Mouse (Mus musculus): ENCODE results near the gene Prps1. TPM values are rescaled to one million over a fixed set of nuclear protein-coding genes. Genes with fewer than 3 reads are reported as not detected.
"Not testable (repeated sequence)": the region's sequence is repeated elsewhere in the genome, so short reads cannot be mapped to it uniquely, and the experiment has no call there.

Gene Prps1
- 18.7 and 19.7 TPM in 2 replicates for total RNA-seq (2021)
- long read RNA-seq, experiment 1, transcript Prps1-201 (7 exons, 1,965 nt) = major isoform, 20 of 23 reads
- long read RNA-seq, experiment 1, partial matches to known transcripts = 2 of 23 reads
- long read RNA-seq, experiment 1, other reads (novel, unspliced or antisense) = 1 of 23 reads
- long read RNA-seq, experiment 2, transcript Prps1-201 (7 exons, 1,965 nt) = major isoform, 11 of 12 reads
- long read RNA-seq, experiment 2, partial matches to known transcripts = 0 of 12 reads
- long read RNA-seq, experiment 2, other reads (novel, unspliced or antisense) = 1 of 12 reads

- DNase-seq = peak; percentile 88
Measured at GRCm38 (mm10) chrX:140456279-140456731, at the start of gene Prps1. Prps1 (plus strand) TSS chrX:140456613.

GRCm38 (mm10) chrX:140407593-140407992 lies 48.8 kb upstream of the Prps1 start:
- DNase-seq = no peak

GRCm38 (mm10) chrX:140418467-140418866 lies 37.9 kb upstream of the Prps1 start:
- DNase-seq = no peak

GRCm38 (mm10) chrX:140427124-140427523 lies 29.3 kb upstream of the Prps1 start:
- DNase-seq = no peak

- no peak for DNase-seq
Measured at GRCm38 (mm10) chrX:140428252-140428651, 28.2 kb upstream of the Prps1 start.

- DNase-seq = no peak
Measured at GRCm38 (mm10) chrX:140429985-140430384, 26.4 kb upstream of the Prps1 start.

GRCm38 (mm10) chrX:140430506-140430905 lies 25.9 kb upstream of the Prps1 start:
- DNase-seq = peak; percentile 28

GRCm38 (mm10) chrX:140431981-140432380 lies 24.4 kb upstream of the Prps1 start:
- no peak for DNase-seq

- no peak for DNase-seq
Measured at GRCm38 (mm10) chrX:140432786-140433185, 23.6 kb upstream of the Prps1 start.

- no peak for DNase-seq
Measured at GRCm38 (mm10) chrX:140437906-140438305, 18.5 kb upstream of the Prps1 start.

GRCm38 (mm10) chrX:140445551-140445950 lies 10.9 kb upstream of the Prps1 start:
- DNase-seq = no peak

- DNase-seq = no peak
Measured at GRCm38 (mm10) chrX:140450071-140450470, 6.3 kb upstream of the Prps1 start.

GRCm38 (mm10) chrX:140456751-140457491 lies 508 bp downstream of the Prps1 start:
- peak; percentile 15 for DNase-seq

- DNase-seq = no peak
Measured at GRCm38 (mm10) chrX:140457502-140457901, 1.1 kb downstream of the Prps1 start.

- DNase-seq = no peak
Measured at GRCm38 (mm10) chrX:140478231-140478630, 21.8 kb downstream of the Prps1 start.

GRCm38 (mm10) chrX:140479171-140479570 lies 22.8 kb downstream of the Prps1 start:
- peak; percentile 67 for DNase-seq

GRCm38 (mm10) chrX:140489174-140489573 lies 32.8 kb downstream of the Prps1 start:
- no peak for DNase-seq

GRCm38 (mm10) chrX:140490203-140490602 lies 33.8 kb downstream of the Prps1 start:
- DNase-seq = no peak

- DNase-seq = peak; percentile 50
Measured at GRCm38 (mm10) chrX:140491884-140492571, 35.6 kb downstream of the Prps1 start.

- DNase-seq = no peak
Measured at GRCm38 (mm10) chrX:140493527-140494029, 37.2 kb downstream of the Prps1 start.

- DNase-seq = no peak
Measured at GRCm38 (mm10) chrX:140494170-140494569, 37.8 kb downstream of the Prps1 start.

GRCm38 (mm10) chrX:140498431-140498830 lies 42.0 kb downstream of the Prps1 start:
- DNase-seq = not testable (repeated sequence)

GRCm38 (mm10) chrX:140500306-140500705 lies 43.9 kb downstream of the Prps1 start:
- DNase-seq = no peak

All from adrenal gland, postnatal 14 days (tissue).